Mouse (Mus musculus) CD8-positive naive resting alpha-beta T cell, adult 2 months (primary cell): ENCODE measurements around the gene R3hdm2.

Experiments
- DNase-seq, 2 experiments: peaks; one replicate each; pipeline ENCODE4 v3.0.0; 2022; ENCODE audit warnings: low read depth in 2 of 2, low spot score in 2 of 2

Gene R3hdm2

DNA sequence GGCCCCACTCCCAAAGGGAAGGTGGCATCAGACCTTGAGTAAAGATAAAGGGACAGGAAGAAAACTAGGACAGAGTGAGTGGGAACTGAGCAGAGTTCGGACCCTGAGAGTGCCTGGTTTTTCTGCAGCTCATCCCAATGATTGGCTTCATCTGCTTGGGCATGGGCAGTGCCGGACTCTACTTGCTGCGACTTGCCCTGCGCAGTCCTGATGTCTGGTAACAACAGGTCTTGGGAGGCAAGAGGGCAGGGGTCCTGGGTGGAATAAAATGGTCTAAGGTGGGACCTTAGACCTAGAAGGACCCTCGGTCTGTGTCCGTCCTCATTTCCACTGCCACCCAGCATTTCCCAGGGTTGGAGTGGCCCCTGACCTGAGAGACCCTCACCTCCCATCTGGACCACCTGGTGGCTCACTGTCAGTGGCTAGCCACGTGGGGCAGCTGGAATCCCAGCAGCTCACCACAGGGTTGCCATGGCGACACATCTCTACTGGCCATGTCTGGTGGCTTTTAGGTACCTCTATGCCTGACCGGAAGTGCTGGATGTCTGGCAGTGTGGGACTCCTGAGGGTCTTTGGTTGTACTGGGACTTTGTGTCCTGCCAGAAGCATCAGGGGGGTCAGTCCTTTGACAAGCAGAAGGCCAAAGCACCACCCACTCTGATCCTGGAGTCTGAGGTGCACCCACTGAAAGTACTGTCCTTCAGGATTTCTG lies 135.3 kb downstream of the R3hdm2 start:
- DNase-seq = no peak

DNA sequence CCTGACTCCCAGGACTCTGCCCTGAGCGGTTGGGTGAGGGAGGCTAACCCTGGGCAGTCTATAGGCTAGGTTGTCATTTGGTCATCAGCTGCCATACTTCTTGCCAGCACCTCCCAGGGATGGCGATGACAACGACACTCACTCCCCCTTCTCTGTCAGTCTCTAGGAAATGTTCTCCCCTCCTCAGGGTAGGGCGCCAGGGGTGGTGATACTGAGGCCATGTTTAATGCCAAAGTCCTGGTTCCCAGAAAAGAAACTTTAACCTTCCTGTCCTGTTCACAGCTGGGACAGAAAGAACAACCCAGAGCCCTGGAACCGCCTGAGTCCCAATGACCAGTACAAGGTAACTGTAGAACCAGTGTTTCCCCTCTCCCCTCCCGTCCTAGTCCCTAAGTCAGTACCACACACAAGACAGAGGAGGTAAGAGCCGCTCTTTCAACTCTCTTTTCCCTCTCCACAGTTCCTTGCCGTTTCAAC lies 135.9 kb downstream of the R3hdm2 start:
- no peak for DNase-seq

DNA sequence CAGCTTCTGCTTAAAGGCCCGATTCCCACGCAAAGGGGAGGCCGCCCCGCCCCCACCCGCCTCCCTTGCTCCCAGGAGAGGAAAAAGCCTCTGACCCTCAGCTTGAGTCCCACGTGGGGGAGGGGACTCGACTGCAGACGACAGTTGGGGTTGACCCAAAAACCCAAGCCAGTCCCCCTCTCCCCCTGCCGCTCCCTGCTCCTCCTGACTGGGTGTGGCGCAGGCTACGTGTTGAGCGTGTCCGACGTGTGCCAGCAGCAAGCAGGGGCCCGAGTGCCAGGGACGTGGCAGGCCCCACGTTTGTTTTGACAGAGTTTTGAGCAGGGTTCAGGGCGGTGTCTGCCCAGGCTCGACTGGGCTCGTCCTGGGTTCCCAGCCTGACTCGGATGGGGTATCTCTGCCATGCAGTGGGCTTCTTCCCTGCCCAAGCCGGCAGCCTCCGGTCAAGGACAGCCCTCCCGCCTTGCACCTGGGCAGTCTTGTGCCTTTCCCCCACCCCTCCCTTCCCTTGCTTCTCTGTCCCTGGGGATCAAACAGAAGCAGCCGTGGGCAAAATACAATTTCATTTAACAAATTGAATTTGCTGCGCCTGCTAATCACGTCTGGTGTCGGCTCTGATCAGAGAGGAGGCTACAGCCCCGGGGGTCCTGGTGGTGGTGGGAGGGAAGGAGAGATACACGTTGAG lies 136.6 kb downstream of the R3hdm2 start:
- no peak for DNase-seq

DNA sequence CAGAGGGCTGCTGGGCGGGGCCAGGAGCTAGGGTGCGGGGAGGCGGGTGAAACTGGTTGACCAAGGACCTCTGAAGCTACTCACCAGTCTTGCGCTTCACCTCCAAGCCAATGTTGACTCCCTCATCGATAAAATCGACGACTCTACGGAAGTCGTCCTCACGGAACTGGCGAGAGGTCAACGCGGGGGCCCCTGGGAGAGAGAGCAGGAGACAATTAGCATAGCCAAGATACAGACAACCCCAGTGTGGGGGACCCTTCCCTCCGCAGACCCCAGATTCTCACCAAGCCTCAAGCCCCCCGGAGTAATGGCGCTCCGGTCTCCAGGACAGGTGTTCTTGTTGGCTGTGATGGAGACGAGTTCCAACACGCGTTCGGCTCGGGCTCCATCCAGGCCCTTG lies 137.8 kb downstream of the R3hdm2 start:
- no peak for DNase-seq

DNA sequence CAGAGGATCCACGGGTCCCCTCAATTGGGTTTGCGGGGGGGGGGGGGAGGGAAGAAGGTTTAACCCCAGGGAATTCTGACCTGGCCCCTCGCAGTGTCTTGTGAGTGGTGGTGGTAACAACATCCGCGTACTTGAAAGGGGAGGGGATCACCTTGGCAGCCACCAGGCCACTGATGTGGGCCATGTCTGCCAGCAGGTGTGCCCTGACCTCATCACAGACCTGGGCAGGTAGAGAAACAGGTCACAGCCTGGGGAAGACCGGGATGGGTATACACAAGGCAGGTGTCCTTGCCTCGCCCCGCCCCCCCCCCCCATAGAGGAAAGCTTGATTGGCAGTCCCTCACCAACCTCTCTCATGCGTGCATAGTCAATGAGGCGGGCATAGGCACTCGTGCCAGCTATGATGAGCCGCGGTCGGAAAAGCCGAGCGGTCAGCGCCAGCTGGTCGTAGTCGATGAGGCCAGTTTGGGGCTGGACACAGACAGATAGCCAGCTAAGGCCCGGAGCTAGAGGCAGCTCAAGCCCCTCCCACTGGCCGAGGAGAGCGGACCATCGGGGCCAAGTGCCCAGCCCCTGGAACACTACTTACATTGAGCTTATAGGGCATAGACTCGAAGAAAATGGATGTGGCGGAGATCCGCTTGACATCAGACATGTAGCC lies 139.0 kb downstream of the R3hdm2 start:
- DNase-seq = no peak

DNA sequence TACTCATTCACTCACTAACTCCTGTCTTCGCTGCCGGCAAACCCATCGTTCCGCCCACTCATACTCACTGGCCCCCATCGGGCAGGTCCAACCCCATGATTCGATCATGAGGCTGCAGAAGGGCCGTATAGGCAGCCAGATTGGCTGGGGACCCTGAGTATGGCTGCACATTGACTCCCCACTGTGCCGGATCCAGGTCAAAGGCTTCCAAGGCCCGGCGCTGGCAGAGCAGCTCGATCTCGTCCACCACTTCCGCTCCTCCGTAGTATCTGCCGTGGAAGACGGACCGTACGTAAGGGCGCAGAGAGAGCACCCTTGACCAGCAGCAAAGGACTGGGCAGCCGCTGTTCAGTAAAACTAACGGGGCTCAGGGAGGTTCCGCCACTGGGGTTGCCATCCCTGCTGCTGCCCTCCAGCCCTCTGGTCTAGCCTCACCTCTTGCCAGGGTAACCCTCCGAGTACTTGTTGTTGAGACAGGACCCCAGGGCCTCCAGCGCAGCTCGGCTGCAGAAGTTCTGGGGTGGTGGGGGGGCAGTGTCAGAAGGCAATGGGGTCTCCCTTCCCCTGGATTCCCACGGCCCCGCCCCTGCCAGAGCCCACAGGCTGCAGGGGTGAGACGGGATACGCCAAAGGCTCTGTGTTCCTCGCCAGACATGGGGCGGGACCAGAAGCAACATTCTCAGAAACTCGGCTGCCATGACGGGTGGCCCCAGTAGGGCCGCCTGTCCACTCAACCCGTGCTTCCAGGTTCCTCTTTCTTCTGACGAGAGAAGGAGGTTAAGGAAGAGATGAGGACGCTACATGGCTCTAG lies 140.0 kb downstream of the R3hdm2 start:
- DNase-seq = no peak

DNA sequence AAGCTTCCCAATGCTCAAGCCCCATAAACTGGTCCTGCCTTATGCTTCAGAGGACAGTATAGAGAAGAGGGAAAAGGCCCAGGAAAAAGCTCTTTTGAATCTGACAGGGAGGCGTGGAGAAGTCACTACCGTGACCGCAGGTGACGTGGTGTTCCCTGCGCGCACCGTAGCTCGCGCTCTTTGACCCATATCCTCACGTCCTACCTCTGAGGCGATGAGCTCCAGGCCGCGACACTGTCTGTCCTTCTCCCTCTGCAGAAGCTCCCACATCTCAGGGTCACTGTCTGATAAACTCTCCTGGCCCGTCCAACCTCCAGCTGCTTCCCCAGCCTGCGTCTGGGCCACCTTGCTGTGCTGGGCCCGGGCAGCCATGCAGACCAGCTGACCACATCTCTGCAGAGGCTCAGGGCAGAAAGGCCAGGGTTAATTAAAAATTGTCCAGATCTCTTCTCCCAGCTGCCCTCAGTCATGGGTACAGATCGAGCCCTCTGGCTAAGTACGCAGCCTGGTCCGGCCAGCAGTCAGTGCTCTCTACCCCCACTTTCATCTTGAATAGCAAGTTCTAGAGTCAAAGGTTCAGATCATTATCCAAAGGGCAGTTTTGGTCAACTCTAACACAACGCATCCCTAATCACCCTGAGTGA lies 140.7 kb downstream of the R3hdm2 start:
- no peak for DNase-seq

DNA sequence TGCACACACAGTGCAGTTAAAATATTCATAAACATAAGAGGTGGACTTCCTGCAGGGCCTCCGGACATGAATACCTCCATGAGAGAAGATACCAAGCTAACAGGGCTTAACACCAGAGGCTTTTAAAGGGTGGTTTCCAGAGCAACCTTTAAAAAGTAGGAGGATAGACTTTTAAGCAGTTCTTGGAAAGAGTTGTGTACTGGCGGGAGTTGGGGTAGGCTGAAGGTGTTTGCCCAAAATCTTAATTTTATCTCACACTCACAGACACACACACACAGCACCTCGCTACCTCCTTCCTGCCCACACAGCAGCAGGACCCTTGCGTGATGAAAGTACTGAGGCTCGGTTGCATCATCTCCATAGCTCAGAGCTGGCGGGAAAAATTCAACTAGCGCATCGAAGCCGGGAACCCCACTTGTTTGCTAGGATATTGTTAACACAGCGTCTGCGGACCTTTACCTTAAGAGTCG lies 141.5 kb downstream of the R3hdm2 start:
- DNase-seq = no peak

DNA sequence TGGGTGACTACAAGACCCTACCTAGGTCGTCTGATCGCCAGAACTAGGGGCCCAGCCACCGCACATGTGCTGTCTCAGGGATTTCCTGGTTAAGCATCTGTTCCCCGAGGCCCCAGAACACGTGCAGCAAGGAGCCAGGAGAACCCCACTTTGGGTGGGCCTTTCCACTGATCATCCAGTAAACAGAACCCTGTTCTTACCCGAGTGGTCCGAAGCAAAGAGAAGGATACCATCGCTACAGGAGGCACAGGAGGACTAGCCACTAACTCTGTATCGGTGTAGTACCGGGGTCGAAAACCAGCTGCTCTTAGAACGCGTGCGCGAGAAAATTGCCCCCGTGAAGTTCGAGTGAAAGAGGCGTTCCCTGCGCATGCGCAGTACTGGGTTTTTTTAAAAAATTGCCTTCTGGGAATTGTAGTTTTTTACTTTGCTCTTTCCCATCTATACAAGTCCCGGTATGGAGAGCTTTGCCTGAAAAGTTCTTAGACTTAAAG lies 142.0 kb downstream of the R3hdm2 start, which contains the start of gene Shmt2:
Gene Shmt2 (minus strand): TSS at position 357 of the 494 bp plus-strand sequence.
- DNase-seq = peak; percentile 79 to 83

DNA sequence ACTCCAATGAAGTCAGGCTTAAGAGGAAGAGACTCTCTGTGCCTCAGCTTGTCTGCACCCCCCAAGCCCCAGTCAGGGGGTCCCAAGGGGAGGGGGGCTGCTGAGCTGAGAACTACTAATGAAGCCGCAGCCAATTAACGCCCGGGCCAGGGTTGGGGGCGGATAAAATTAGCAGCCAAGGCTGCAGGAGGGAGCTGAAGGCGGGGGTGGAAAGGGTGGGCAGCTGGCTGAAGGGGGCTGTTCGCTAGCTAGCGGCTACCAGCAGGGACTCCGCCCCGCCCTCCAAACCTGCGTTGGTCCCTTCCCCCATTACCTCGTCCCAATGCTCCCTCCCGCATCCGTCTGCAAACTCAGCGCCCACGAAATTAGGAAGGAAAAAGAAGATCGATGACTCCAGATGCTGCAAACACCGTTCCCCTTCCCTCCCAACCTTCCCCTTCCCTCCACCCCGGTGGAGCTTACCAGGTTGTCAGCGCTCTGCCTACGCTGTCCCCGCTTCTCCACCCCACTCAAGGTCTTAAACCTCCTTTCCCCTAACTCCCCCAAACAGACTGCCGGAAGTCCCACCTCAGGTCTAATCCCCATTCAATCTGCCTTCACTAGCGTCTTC lies 144.6 kb downstream of the R3hdm2 start:
- no peak for DNase-seq

DNA sequence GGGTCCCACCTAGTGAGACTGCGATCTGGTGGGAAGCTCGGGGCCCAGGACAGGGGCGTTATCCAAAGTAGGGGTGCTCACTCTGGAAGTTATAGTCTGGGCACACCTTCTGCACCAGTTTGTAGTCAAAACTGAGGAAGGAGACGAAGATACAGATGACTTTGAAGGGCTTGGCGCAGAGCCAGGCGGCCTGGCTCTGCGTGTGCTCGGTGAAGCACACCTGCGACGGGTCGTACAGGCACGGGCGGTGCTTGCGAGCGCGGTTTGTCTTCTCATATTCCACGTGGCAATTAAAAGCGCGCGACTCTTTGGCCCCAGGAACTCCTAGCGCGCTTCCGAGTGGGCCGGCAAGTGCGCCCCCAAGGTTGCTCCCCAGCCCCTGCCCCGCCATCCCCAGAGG lies 145.9 kb downstream of the R3hdm2 start:
- DNase-seq = peak in 1 of 2 experiments; percentile 30

DNA sequence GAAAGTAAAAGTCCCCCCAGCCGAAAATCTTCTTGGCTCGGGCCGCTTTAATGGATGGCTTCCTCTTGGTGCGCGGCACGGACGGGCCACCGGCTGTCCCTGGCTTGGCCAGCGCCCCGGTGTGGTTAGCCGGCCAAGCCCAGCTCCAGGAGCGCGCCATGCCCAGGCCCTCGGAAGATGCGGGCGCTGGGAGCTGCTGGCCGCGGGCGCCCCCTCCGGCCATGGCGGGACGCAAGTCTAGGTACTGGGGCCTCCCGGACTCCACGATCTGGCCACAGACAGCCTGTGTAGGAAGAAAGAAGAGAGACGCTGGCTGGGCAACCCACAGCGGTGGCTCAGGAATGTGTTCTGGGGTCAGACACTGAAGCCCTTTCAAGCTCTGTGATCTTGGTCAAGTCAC lies 146.6 kb downstream of the R3hdm2 start:
- no peak for DNase-seq

DNA sequence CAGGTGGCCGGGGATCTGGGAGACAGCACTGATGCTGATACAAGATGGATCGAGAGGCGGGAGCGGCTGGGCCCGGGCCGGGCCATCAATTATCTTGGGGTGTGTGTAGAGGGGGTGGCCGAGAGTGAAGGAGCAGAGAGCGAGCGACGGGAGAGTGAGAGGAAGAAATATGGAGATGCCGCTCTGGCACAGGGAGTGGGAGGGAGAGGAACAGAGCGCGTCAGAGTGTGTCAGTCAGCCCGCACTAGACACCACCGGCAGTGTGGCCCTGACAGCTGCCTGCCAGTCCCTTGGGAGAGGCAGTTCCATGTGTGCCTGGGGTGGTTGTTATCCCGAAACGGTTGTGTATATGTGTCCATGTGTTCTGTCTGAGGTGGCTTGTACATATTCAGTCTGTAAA lies 147.4 kb downstream of the R3hdm2 start:
- DNase-seq = no peak

DNA sequence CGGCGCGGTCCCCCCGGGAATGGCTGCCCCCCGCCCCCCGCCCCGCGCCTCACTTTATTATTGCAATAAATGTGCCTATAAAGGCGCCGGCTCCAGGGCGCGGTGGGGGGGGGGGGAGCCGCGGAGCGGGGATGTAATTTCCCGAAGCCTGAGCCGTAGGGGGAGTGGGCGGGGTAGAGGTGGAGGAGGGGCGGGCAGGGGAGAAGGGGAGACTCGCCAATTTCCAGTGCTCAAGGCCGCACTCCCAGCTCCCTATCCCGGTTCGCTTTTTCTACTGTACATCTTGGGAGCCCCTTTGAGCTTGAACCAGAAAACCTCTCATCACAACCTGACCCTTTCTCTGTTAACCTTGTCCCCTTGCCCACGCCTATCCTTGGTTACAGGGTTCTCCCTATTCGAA lies 150.8 kb downstream of the R3hdm2 start:
- DNase-seq = no peak

DNA sequence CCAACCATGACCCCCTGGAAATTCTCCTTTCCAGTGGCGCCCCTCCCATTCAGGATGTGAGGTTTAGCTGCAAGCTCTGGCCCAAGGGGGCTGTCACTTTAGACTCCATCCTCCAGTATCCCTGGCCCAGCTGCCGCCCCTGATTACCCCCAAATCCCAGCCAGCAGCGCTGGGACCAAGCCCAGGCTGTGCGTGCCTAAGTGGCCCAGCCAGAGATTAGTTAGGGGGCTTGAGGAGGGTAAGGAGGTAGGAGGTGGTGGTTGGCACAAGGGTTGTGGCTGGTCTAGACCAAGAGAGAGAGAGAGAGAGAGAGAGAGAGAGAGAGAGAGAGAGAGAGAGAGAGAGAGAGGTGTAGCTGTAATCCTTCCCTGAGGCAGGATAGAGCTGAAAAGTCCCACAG lies 151.4 kb downstream of the R3hdm2 start:
- no peak for DNase-seq

DNA sequence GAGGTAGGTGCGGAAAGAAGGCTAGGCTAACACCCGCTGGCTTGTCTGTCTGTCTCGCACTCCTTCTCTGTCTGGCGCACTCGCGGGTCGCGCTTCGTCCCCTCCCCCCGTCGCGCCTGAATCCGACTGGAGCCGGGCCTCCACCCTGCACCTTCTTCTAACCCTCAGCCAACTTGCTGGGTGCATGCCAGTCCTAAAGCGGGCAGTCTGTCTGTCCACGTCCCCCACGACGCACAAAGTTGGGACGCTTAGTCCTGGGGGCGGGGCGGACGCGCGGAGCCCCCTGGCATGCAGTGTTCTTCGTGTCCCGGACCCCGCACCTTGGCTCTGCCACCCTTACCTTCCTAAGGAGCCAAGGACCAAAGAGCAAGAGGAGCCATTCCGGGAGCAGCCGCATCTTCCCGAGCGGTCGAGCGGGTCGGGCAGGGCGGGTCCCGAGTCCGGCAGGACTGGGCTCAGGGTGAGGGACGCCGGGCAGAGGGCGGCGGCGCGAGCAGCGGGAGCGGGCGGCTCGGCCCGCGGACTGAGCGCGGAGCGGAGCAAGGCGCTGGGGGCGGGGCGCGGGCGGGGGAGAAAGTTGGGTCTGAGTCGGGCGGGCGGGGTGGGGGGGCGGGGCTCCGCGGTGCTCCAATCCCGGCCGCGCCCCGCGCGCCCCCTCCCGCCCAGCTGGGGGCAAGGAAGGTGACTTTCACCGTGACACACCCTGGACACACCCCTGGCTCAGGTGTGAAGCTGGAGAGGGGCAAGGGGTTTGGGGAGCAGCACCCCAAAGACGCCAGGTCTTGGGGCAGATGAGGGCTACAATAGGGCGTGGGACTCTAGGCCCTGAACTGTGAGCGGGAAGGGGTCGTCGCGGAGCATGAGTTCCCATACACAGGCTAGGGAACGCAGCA lies 154.2 kb downstream of the R3hdm2 start, which contains the start of gene Nxph4:
Gene Nxph4 (minus strand): TSS at position 524 of the 893 bp plus-strand sequence.
- DNase-seq = no peak

DNA sequence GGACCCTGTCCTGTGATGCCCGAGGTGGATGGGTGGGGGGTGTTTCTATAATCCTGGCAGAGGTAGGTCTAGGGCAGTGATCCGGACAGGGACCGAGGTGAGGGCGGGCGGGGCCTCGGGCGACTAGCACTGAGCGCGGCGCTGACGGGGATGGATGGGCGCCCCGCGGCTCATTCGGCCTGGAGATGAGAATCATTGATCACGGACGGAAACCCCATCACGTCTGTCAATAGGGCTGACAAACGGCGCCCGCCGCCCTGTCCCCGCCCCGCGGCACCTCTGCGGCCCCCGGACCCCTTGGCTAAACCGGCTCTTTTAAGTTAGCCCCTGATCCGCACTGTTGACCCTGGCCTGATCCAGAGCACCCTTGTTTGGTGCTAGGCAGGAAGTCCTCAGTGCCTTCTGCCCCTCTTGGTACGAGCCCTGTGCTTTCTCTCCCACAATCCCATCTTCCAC lies 154.8 kb downstream of the R3hdm2 start:
- DNase-seq = no peak

DNA sequence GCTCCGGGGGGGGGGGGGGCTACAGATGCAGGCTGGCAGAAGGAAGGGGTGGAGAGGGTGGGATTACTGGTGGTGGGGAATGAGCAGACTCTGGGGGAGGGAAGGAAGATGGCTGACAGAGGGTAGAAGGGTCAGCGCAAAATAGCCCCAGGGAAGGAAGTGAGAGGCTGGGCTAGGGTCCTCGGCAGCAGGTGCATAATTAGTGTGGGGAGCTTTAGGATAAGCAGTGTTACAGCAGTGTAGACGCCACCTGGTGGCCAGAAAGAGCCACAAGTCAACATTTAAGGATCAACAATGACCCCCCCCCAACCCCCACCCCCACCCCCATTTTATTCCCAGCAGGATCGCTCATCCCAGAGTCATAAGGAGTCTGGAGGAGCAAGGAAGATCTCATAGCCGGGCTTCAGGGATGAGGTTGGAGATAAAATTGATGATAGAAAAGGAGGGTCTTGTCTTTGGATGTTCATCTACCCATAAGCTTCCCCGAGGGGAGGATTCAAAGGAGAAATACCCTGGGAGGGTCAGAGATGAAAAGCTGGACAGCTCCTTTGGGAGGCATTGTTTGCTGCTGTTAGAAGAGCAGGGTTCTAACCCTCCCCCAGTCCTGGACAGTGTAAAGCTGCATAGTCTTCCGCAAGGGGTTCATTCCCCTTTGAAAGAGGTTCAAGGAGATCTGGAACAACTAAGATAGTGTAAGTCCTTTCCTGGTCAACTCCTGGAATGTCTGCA lies 156.6 kb downstream of the R3hdm2 start:
- peak in 1 of 2 experiments; percentile 45 for DNase-seq
